10 mouse cellular contexts compared by ENCODE assay signal in the genomic region with DNA sequence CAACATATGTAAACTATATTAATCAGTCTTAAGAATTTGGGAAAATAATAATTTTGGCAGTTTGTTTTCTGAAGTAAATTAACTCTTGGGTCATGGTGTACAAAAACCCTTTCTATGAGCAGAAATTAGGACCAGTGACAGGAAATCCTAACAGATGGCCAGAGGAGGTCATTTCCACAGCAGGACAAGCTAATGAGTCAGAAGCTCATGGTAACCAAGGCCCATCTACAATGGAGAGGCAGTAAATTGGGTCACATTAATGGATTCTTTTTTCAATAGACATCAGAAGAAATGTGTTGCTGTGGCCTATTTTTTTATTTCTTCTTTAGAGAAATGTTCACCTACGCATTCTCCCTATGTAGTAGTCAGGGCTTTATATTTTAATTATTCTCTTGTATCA.
"Had no signal": no experiment of that assay in that cellular context is flagged by ENCODE, and none has a peak within 500 bp of the region (broad histone marks: within the 10 kb centered on the region; RNA-seq: fewer than 3 reads in every experiment).

No protein-coding gene starts in this region.

- DNase-seq: kidney, adult 9 months; layer of hippocampus, adult 9-11 months; layer of hippocampus, postnatal 36 days; lung, adult 18-20 months; lung, postnatal 36 days; midbrain, embryonic 14.5 days; right cerebral cortex, postnatal 4 days; spleen, adult 18-20 months; thymus, adult 2 months; thymus, postnatal 25 days had no signal
